Mouse (Mus musculus) MEL (cell line): ENCODE measurements around the gene Smoc1.

Experiments
- CTCF ChIP-seq, 3 experiments: IDR thresholded peaks in 2 of 3; conservative IDR thresholded peaks in 1 of 3; 2 replicates each; pipeline ENCODE4 v1.5.1; 2011 to 2012; ENCODE audit warnings: low read length in 3 of 3, low read depth in 2 of 3, mild to moderate bottlenecking in 2 of 3, improper control_type of control experiment in 1 of 3, inconsistent platforms in 1 of 3, mixed read lengths in 1 of 3, moderate library complexity in 1 of 3; ENCODE audit not compliant: control insufficient read depth in 1 of 3, insufficient read depth in 1 of 3, poor library complexity in 1 of 3, severe bottlenecking in 1 of 3
- E2F4 ChIP-seq: IDR thresholded peaks from 2 replicates; pipeline ENCODE4 v1.6.1; 2011; ENCODE audit warnings: low read depth, low read length, improper control_type of control experiment, borderline replicate concordance
- EP300 ChIP-seq, 2 experiments: IDR thresholded peaks; 2 replicates each; pipeline ENCODE4 v1.6.1; 2011; ENCODE audit warnings: improper control_type of control experiment in 2 of 2, low read length in 2 of 2, low read depth in 1 of 2, mild to moderate bottlenecking in 1 of 2
- ETS1 ChIP-seq: IDR thresholded peaks from 2 replicates; pipeline ENCODE4 v1.6.1; 2012; ENCODE audit warnings: low read depth, mild to moderate bottlenecking, inconsistent platforms, low read length, improper control_type of control experiment, moderate library complexity
- NELFE ChIP-seq: IDR thresholded peaks from 2 replicates; pipeline ENCODE4 v1.6.1; 2011; ENCODE audit warnings: low read depth, low read length, improper control_type of control experiment
- POLR2A ChIP-seq, 2 experiments: IDR thresholded peaks; 2 replicates each; pipeline ENCODE4 v1.6.1; 2011 to 2012; ENCODE audit warnings: low read length in 2 of 2, mild to moderate bottlenecking in 2 of 2, control low read depth in 1 of 2, improper control_type of control experiment in 1 of 2, low read depth in 1 of 2, moderate library complexity in 1 of 2; ENCODE audit not compliant: control insufficient read depth in 1 of 2, insufficient read depth in 1 of 2, poor library complexity in 1 of 2
- POLR2AphosphoS2 ChIP-seq: IDR thresholded peaks from 2 replicates; pipeline ENCODE4 v1.6.1; 2011; ENCODE audit warnings: low read length, improper control_type of control experiment
- TBP ChIP-seq: IDR thresholded peaks from 2 replicates; pipeline ENCODE4 v1.8.0; 2011; ENCODE audit warnings: low read depth, low read length, improper control_type of control experiment

GRCm38 (mm10) chr12:81088131-81088530 is 61.5 kb downstream of the Smoc1 start:
- TF ChIP-seq CTCF (IDR thresholded peaks at IDR 0.05 in 2 of 3, conservative IDR thresholded peaks at IDR 0.05 in 1 of 3; ENCODE audit: control insufficient read depth in 1 of 3, insufficient read depth in 1 of 3, low read depth in 2 of 3, low read length in 3 of 3, poor library complexity in 1 of 3, severe bottlenecking in 1 of 3), result no peak
- no peak for TF ChIP-seq TBP
- TF ChIP-seq POLR2AphosphoS2, result no peak
- no peak for TF ChIP-seq EP300 (IDR thresholded peaks at IDR 0.05; ENCODE audit: low read depth in 1 of 2, low read length in 2 of 2)
- TF ChIP-seq NELFE, result no peak
- TF ChIP-seq ETS1, result no peak
- no peak for TF ChIP-seq POLR2A (IDR thresholded peaks at IDR 0.05; ENCODE audit: control insufficient read depth in 1 of 2, insufficient read depth in 1 of 2, low read depth in 1 of 2, low read length in 2 of 2, poor library complexity in 1 of 2)
- TF ChIP-seq E2F4, result no peak
